Mouse (Mus musculus): Measurements from ENCODE around the gene Glcci1.

DNA sequence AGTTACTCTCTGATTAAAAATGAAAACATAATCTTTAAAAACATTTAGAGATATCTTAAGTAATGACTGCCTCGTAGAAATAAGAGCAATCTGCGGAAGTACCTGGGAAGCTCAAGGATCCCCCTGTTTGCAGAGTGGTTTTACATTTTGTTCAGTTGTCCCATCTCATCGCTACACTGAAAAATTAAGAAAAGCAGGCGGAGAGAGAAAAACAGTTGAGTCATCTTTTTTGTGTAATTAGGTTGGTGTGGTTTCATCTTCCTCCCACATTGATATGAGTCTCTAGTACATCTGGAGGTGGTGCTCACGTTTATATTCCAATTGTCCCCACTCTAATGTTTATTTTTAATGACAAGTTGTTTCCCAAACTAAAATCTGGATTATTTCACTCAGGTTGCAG is 15.3 kb downstream of the Glcci1 start:
- TF ChIP-seq MXI1 (IDR thresholded peaks at IDR 0.05; ENCODE audit: low read depth, low read length) = no peak
- no peak for TF ChIP-seq EP300 (IDR thresholded peaks at IDR 0.05; ENCODE audit: low read depth in 1 of 2, low read length in 2 of 2)
- TF ChIP-seq ZC3H11A (IDR thresholded peaks at IDR 0.05; ENCODE audit: low read depth, low read length) = no peak

Measured in MEL (cell line).